Mouse (Mus musculus): Measurements from ENCODE around the gene Slco3a1. TPM values are rescaled to one million over a fixed set of nuclear protein-coding genes. Genes with fewer than 3 reads are reported as not detected.

The Slco3a1 gene
- total and polyA plus RNA-seq, 3 experiments, result 0.04 to 0.35 TPM; not detected in 1

- TF ChIP-seq MYC (IDR thresholded peaks at IDR 0.05; ENCODE audit: low read depth, low read length), result no peak
Measured at GRCm38 (mm10) chr7:74314276-74314675, 240.3 kb downstream of the Slco3a1 start (continued).

DNA sequence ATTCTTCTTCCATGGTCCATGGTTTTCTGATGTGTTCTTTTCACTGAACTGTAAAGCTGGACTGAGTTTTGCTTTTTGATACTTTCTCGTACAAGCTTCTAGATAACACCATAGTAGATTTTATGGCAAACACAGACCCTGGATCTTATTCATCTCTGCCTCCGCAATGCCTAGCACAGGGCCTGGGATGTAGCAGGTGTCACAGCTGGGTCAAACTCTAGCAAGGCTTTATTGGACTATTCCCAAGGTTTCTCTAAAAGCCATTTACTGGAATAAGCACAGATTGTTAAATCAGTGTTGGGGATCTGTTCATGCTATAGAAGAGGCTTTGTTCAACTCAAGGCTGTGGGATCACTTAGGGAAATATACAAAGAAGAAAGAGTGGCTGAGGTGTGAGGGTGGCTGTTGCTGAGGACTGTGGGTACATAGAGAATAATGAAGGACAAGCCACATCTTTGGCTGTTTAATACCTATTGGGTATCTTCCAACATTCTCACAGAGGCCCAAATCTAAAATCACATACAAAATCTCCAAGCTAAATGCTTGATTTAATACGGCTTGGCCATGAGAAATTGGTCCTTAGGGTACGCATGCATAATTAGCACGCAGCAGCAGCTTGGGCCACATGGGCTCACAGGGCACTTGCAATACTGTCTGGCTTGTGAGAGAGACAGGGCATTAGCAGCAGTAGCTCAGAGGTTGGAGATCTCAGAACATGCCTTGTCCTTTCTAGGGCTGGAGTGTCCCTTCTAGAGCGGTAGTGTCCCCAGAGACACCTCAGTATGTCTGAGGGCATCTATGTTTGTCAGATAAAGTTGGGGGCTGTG is 241.1 kb downstream of the Slco3a1 start:
- Histone ChIP-seq H3K27me3 (replicated peaks) (peaks cover 74% of the 10 kb centered on the region), H3K36me3 (replicated peaks in 1 of 2; ENCODE audit: control insufficient read depth in 1 of 2, insufficient read depth in 1 of 2, low read length in 1 of 2) (no peaks in the 10 kb centered on the region), H3K4me2 (ENCODE audit: insufficient read depth, low read depth, poor library complexity, severe bottlenecking) (no peak overlapping the region), H3K27ac (ENCODE audit: insufficient read depth, low read depth) (no peak overlapping the region), H3K9me3 (replicated peaks; ENCODE audit: low read length) (no peaks in the 10 kb centered on the region), H3K79me2 (replicated peaks; ENCODE audit: control insufficient read depth, extremely low read depth, insufficient read depth, poor library complexity, severe bottlenecking) (no peaks in the 10 kb centered on the region), H3K9ac (ENCODE audit: insufficient read depth, low read depth) (no peak overlapping the region), H3K4me3 (replicated peaks in 1 of 3; ENCODE audit: low read depth in 2 of 3, low read length in 2 of 3, poor library complexity in 1 of 3) (no peak overlapping the region), H3K4me1 (ENCODE audit: control insufficient read depth in 1 of 2, insufficient read depth in 2 of 2) (no peaks in the 10 kb centered on the region)
- no peak for DNase-seq (ENCODE audit: extremely low read depth)
- TF ChIP-seq EP300 (IDR thresholded peaks at IDR 0.05; ENCODE audit: low read length), result no peak
- TF ChIP-seq ZKSCAN1 (IDR thresholded peaks at IDR 0.05; ENCODE audit: borderline replicate concordance, low read depth, low read length), result no peak
- no peak for TF ChIP-seq SMC3 (IDR thresholded peaks at IDR 0.05; ENCODE audit: low read depth, low read length)
- TF ChIP-seq ELF1 (IDR thresholded peaks at IDR 0.05; ENCODE audit: low read depth, low read length), result no peak
- TF ChIP-seq CTCF (conservative IDR thresholded peaks at IDR 0.05 in 1 of 2, IDR thresholded peaks at IDR 0.05 in 1 of 2; ENCODE audit: low read depth in 2 of 2, low read length in 2 of 2), result no peak
- TF ChIP-seq MAZ (IDR thresholded peaks at IDR 0.05; ENCODE audit: low read depth, low read length), result no peak
- TF ChIP-seq TBP (conservative IDR thresholded peaks at IDR 0.05; ENCODE audit: low read depth, low read length), result no peak
- TF ChIP-seq JUN (IDR thresholded peaks at IDR 0.05; ENCODE audit: insufficient read depth, low read depth, low read length), result no peak
- TF ChIP-seq ZC3H11A (IDR thresholded peaks at IDR 0.05; ENCODE audit: low read depth, low read length), result no peak
- no peak for TF ChIP-seq CHD1 (IDR thresholded peaks at IDR 0.05; ENCODE audit: low read depth, low read length)
- TF ChIP-seq SIN3A (IDR thresholded peaks at IDR 0.05; ENCODE audit: low read length), result no peak
- TF ChIP-seq IRF4 (IDR thresholded peaks at IDR 0.05; ENCODE audit: low read depth, low read length), result no peak
- no peak for TF ChIP-seq TCF12 (IDR thresholded peaks at IDR 0.05; ENCODE audit: low read depth, low read length)
- TF ChIP-seq USF2 (conservative IDR thresholded peaks at IDR 0.05; ENCODE audit: low read depth, low read length), result no peak
- TF ChIP-seq MAFK (IDR thresholded peaks at IDR 0.05; ENCODE audit: insufficient replicate concordance, low read length), result no peak
- no peak for TF ChIP-seq JUND (conservative IDR thresholded peaks at IDR 0.05; ENCODE audit: low read depth, low read length)
- no peak for TF ChIP-seq ZMIZ1 (IDR thresholded peaks at IDR 0.05; ENCODE audit: low read depth, low read length)
- TF ChIP-seq E2F4 (IDR thresholded peaks at IDR 0.05; ENCODE audit: insufficient replicate concordance, low read depth, low read length), result no peak
- no peak for TF ChIP-seq NRF1 (IDR thresholded peaks at IDR 0.05; ENCODE audit: low read depth, low read length)
- dilution Hi-C loops (cut with MboI; ENCODE audit: extremely low pct_ligation_motif_present, extremely low pct_unique_long_range_greater_than_20kb, low sequenced_read_pairs), result no loop called here
- in situ Hi-C loops (cut with MboI; ENCODE audit: low pct_ligation_motif_present, low pct_unique_long_range_greater_than_20kb, low sequenced_read_pairs), result no loop called here
